Mouse (Mus musculus) E14TG2a.4 (cell line): Measurements from ENCODE around the gene Frmd5.
A peak's percentile ranks its signal among the peaks of the same experiment; 100 is the strongest.
"Not testable (repeated sequence)": the region's sequence is repeated elsewhere in the genome, so short reads cannot be mapped to it uniquely, and the experiment has no call there.

Experiments
- H3K27me3 ChIP-seq: 2 replicates; pipeline ENCODE4 v1.6.1; 2014; ENCODE audit warnings: low read length, control low read depth; ENCODE audit not compliant: insufficient read depth
- H3K36me3 ChIP-seq: 2 replicates; pipeline ENCODE4 v1.6.1; 2014; ENCODE audit warnings: low read length, control low read depth; ENCODE audit not compliant: insufficient read depth
- H3K4me1 ChIP-seq: replicated peaks from 2 replicates; pipeline ENCODE4 v1.6.1; 2014; ENCODE audit warnings: low read depth, low read length, control low read depth
- H3K4me3 ChIP-seq: replicated peaks from 2 replicates; pipeline ENCODE4 v1.5.1; 2014; ENCODE audit warnings: mild to moderate bottlenecking, low read length
- H3K9me3 ChIP-seq: 2 replicates; pipeline ENCODE4 v1.6.1; 2014; ENCODE audit warnings: low read length, control low read depth
- CTCF ChIP-seq: conservative IDR thresholded peaks from 2 replicates; pipeline ENCODE4 v1.5.1; 2014; ENCODE audit warnings: low read length
- NANOG ChIP-seq: IDR thresholded peaks from 2 replicates; pipeline ENCODE4 v1.6.1; 2014; ENCODE audit warnings: borderline replicate concordance, low read length, mixed read lengths
- POU5F1 ChIP-seq: IDR thresholded peaks from 2 replicates; pipeline ENCODE4 v1.6.1; 2014; ENCODE audit warnings: low read length, borderline replicate concordance

Gene Frmd5

DNA sequence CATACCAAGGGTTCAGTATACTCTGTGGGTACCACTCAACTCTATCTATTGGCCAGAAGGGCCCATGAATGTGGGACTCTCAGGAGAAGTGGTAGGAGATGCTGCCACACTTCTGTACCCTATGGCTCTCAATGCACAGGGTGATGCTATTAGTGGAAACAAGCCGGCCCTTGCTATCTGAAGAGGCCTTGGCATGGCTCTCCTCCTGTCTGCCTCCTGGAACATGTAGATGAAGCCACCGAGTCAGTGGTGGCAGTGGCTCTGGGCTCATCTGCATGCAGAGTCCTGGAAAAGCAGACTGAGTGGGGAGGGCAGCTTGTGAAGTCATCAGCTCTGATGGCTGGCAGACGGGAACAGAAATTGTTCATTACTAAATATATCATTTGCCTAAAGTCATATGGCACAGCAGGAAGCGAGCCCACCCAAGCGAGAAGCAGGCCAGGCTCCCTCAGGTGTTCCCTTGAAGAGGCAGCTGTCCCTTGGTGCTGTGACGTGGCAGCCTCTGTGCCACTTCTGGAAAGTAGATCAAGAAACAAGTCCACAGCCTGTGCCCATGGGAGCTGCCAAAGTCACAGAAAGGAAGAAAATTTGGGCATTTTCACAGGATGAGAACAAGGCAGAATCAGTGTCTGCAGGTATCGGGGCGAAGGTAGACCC is 235.8 kb downstream of the Frmd5 start:
- H3K36me3 ChIP-seq, result no peaks in the 10 kb centered on the region
- TF ChIP-seq POU5F1 (no peak), CTCF (no peak), NANOG (no peak)
- peaks cover 16% of the 10 kb centered on the region; the same call in 1 of the 2 replicates for H3K27me3 ChIP-seq
- H3K9me3 ChIP-seq, result no peaks in the 10 kb centered on the region
- H3K4me3 ChIP-seq, result no peak overlapping the region
- peaks cover 27% of the 10 kb centered on the region for H3K4me1 ChIP-seq

DNA sequence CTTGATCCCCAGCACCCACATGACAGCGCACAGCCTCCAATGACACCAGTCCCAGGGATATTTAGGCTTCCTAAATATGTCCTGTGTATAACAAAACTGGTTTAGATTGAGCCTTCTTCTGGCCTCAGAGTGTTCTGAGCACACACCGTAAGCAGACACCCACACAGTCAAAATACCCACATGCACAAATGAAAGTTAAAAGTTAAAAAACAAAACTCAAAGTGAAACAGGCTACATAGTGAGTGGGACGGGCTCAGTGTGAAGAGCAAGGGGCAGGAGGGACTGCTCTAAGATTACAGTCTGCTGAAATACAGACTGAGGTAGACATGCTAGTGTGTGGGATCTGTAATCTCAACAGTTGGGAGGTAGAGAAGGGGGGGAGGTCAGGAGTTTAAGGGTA is 236.8 kb downstream of the Frmd5 start:
- Histone ChIP-seq H3K4me1 (peaks cover 16% of the 10 kb centered on the region), H3K4me3 (no peak overlapping the region), H3K9me3 (no peaks in the 10 kb centered on the region), H3K36me3 (no peaks in the 10 kb centered on the region), H3K27me3 (peaks cover 16% of the 10 kb centered on the region; the same call in 1 of the 2 replicates)
- TF ChIP-seq POU5F1 (no peak), NANOG (no peak), CTCF (no peak)

GRCm38 (mm10) chr2:121565911-121566310 is 241.0 kb downstream of the Frmd5 start:
- TF ChIP-seq NANOG, result no peak
- TF ChIP-seq POU5F1, result no peak
- no peak for TF ChIP-seq CTCF

DNA sequence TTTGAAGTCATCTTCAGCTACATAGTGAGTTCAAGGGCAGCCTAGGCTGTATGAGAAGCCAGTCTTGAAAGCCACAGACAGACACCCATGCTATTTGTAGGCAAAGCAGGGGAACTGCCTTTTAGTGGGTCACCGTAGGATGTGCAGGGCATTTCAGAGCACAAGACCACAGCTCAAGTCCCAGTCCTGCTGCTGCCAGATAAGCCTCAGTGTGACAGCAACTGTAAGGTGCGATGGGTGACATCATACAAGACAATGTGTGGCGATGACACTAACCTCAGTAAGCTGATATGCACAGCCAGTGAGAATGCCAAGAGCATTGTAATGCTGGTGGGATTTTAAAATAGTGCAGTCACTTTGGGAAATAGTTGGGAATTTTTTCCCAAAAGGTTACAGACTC is 243.8 kb downstream of the Frmd5 start:
- no peaks in the 10 kb centered on the region for H3K4me1 ChIP-seq
- no peak for TF ChIP-seq POU5F1
- TF ChIP-seq CTCF, result no peak
- TF ChIP-seq NANOG, result no peak
- H3K4me3 ChIP-seq, result no peak overlapping the region
- no peaks in the 10 kb centered on the region for H3K9me3 ChIP-seq
- no peaks in the 10 kb centered on the region for H3K27me3 ChIP-seq
- no peaks in the 10 kb centered on the region for H3K36me3 ChIP-seq

More at GRCm38 (mm10) chr2:121565911-121566310, 241.0 kb downstream of the Frmd5 start:
- H3K4me1 ChIP-seq, result no peaks in the 10 kb centered on the region
- no peaks in the 10 kb centered on the region for H3K36me3 ChIP-seq
- H3K9me3 ChIP-seq, result no peaks in the 10 kb centered on the region
- H3K4me3 ChIP-seq, result no peak overlapping the region
- peaks cover 2% of the 10 kb centered on the region; the same call in 1 of the 2 replicates for H3K27me3 ChIP-seq

DNA sequence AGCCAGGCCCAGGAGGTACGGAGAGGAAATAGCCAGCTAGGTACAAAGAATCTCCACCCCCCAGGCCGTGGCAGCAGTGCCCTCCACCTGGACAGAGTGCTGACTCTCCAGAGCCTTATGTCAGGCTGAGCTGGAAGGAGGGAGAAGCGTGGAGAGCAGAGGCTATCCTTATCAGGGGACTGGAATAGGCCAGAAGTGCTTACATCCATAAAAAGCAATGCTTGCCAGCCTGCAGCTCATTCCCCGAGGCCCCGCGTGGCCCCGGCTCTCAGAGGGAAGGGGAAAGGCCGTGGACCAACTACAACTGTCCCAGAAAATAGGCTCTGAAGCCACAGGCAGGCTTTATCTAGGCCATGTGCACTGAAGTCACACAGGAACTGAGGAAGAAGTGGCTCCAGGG is 255.6 kb downstream of the Frmd5 start:
- peaks cover 20% of the 10 kb centered on the region for H3K36me3 ChIP-seq
- H3K4me3 ChIP-seq, result no peak overlapping the region
- peaks cover 40% of the 10 kb centered on the region for H3K4me1 ChIP-seq
- H3K9me3 ChIP-seq, result no peaks in the 10 kb centered on the region
- no peaks in the 10 kb centered on the region for H3K27me3 ChIP-seq
- no peak for TF ChIP-seq NANOG
- TF ChIP-seq CTCF, result no peak
- no peak for TF ChIP-seq POU5F1

- Histone ChIP-seq H3K27me3 (no peaks in the 10 kb centered on the region), H3K36me3 (peaks cover 35% of the 10 kb centered on the region), H3K4me1 (peaks cover 47% of the 10 kb centered on the region), H3K4me3 (no peak overlapping the region), H3K9me3 (no peaks in the 10 kb centered on the region)
- no peak for TF ChIP-seq CTCF
- no peak for TF ChIP-seq POU5F1
- TF ChIP-seq NANOG, result no peak
Observed at GRCm38 (mm10) chr2:121549630-121550029, 257.3 kb downstream of the Frmd5 start.

DNA sequence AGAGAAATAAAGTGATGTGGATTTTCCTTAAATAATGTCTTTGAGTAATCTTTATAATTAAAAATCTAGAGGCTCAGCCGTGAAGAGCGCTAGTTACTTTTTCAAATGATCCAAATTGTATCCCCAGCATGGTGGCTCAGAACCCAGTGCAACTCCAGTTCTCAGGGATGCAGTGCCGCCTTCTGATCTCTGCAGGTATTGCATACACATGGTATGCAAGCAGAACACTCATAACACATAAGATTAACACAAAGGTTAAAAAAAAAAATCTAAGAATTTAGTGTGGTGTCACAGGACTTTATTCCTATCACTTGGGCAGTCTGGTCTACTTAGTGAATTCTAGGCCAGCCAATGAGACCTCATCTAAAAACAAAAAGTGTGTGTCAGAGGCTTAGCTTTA is 262.1 kb downstream of the Frmd5 start:
- Histone ChIP-seq H3K36me3 (peaks cover 66% of the 10 kb centered on the region), H3K4me3 (no peak overlapping the region), H3K9me3 (no peaks in the 10 kb centered on the region), H3K27me3 (no peaks in the 10 kb centered on the region), H3K4me1 (peaks cover 41% of the 10 kb centered on the region)
- TF ChIP-seq POU5F1 (no peak), CTCF (0 out of 2 replicates have a peak, but pooled peaks have one; percentile 14), NANOG (no peak)

DNA sequence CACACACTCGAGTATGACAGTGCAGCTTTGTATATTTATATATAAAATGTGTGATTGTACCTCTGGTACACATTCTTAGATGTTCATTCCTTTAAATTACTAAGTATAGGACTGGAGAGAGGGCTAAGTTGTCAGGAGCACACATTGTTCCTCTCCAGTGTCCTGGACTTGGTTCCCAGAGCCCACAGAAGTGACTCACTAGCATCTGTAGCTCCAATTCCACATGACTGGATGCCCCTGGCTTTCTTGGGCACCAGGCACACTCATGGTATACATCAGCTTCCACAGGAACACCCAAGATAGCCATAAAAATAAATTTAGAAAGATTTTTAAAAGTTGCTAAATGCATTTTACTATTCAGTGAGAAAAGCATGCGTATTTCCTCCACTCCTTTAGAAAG is 281.8 kb downstream of the Frmd5 start:
- TF ChIP-seq POU5F1, result no peak
- TF ChIP-seq NANOG, result no peak
- no peak for TF ChIP-seq CTCF
- H3K4me1 ChIP-seq, result peaks cover 42% of the 10 kb centered on the region

GRCm38 (mm10) chr2:121522830-121523229 is 284.1 kb downstream of the Frmd5 start:
- H3K9me3 ChIP-seq, H3K27me3 ChIP-seq, H3K4me3 ChIP-seq: not testable (repeated sequence)
- H3K36me3 ChIP-seq, result peaks cover 51% of the 10 kb centered on the region
- H3K4me1 ChIP-seq, result peaks cover 57% of the 10 kb centered on the region

More for the DNA sequence above, 281.8 kb downstream of the Frmd5 start:
- Histone ChIP-seq H3K36me3 (peaks cover 40% of the 10 kb centered on the region), H3K4me3 (no peak overlapping the region), H3K27me3 (no peaks in the 10 kb centered on the region), H3K9me3 (no peaks in the 10 kb centered on the region)
